Mouse (Mus musculus) urinary bladder, postnatal 36 days (tissue): ENCODE data around the gene Slf2.

Experiments
- DNase-seq, 2 experiments: peaks; one replicate each; pipeline ENCODE4 v3.0.0; 2022; ENCODE audit warnings: low spot score in 2 of 2, mixed read lengths in 1 of 2

Slf2 gene

DNA sequence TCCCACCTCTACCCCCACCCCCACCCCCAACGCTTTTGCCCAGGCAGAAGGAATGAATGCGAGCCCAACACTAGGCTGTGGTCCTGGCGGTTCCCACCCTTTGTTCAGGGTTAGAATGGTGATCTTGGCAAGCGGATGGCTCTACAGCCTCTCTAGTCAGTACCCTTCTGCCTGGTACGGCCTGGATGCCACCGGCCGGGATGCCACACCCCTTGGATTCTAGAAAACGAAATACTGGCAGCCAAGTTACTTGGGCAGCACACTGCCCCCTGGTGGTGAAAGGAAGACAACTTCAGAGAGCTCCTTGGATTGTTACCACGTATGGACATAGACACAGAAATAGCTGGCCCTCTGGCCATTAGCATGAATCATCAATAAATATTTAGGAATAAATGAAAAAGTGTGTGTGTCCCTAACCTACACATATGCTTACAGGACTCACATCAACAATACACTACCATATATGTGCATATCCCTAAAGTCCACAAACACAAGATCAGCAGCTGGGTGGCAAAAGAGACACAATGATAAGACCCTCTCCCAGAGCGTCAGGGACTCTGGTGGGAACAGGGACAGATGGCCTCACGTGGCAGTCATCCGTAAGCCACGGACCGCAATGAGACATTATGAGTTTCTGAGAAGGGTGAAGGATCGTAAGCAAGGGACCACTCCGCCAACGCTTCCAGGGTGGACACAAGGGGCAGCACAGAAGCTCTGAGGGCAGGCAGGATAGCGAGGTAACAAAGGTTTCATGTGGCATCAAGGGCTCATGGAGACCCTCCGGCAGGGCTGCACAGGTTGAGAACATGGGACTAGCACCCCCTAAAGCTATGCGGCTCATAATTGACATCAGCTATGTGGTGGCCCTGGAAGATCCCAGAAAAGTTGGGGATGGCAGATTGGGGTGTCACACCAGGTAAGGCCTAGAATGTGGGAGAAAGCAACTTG is 100.1 kb downstream of the Slf2 start:
- DNase-seq, result peak; percentile 57 to 77

DNA sequence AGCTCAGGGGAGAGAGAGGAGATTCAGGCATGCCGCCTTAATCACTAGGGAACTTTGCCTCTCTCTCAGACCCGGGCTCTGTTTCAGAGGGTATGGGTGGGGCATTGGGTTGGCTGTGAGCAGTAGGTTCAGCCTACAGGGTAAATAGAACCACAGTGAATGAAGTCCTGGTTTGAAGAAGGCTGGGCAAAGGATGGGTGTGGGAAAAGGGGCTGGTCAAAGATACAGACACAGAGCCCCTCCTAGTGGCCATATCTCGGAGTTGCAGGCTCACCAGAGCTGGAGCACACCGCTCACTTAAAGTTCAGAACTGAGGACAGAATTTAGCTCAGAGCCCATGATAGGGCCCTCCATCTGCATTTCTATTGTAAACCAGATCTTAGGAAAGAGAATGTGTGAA is 100.8 kb downstream of the Slf2 start:
- peak; percentile 70 to 80 for DNase-seq
